Mouse (Mus musculus) olfactory bulb, adult 2 months (tissue): Measurements from ENCODE around the gene Spp1.

Experiments
- CTCF ChIP-seq: fragments of 200-500 bp; IDR thresholded peaks from 2 replicates; pipeline ENCODE4 v1.5.1; 2012; ENCODE audit warnings: low read depth, mild to moderate bottlenecking, low read length, moderate library complexity; ENCODE audit not compliant: insufficient read depth
- POLR2A ChIP-seq: fragments of 200-500 bp; IDR thresholded peaks from 2 replicates; pipeline ENCODE4 v1.6.1; 2012; ENCODE audit warnings: mild to moderate bottlenecking, low read depth, low read length, moderate library complexity; ENCODE audit not compliant: insufficient read depth

DNA sequence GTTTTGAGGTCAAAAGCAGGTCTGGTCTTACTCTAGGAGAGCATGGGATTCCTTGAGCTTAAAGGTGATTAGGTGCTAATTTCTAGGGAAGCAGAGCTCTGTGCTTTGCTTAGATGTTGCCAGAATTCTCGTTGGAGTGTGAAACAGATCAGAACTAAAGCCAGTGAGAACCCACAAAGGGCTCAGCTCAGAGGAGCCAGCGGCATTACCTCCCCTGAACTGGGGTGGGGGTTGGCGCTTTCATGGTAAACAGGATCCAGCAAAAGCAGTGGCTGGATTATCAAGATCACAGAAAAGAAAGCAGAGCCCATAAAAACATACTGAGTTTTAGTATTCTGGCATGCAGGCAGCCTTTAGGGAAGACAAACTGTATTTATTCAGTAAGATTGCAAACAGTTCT is 28.2 kb upstream of the Spp1 start:
- TF ChIP-seq CTCF (no peak), POLR2A (no peak)
